Mouse (Mus musculus) T-helper 1 cell (primary cell): ENCODE measurements at regions not wholly inside any gene's neighbourhood (a gene's known extent, or its start where the extent isn't known, plus 50 kb on each side); places are given as distances from the start of the nearest gene placed in this dataset.

Experiments
- in situ Hi-C: fragments of 300-600 bp; cut with MboI, MseI; formaldehyde crosslinking; loops from one replicate; pipeline ENCODE4 v1.15.1; 2025; ENCODE audit warnings: high pct_unique_total_duplicates

GRCm38 (mm10) chr2:147515436-147515835, 153.7 kb downstream of the Pax1 start:
- in situ Hi-C loops, result no loop called here

GRCm38 (mm10) chr2:147514748-147515147, 153.0 kb downstream of the Pax1 start:
- in situ Hi-C loops, result no loop called here

DNA sequence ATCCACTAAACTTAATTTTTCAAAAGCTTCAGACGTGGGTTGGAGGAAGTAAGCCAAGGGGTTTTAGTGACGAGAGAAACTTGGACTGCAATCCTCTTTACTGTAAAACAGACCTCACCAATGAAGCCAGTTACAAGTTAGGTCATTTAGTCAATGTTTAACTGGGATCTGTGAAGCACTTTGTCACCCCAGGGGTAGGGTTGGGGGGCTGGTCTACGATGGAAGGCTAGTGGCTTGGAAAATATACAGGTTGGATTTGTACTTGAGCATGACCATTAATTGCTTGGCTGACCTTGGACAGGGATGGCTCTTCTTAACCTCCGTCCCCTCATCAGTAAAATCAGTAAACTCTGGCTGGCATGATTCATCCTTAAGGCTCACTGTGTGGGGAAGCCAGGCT, 142.2 kb downstream of the Pax1 start:
- in situ Hi-C loops, result no loop called here

DNA sequence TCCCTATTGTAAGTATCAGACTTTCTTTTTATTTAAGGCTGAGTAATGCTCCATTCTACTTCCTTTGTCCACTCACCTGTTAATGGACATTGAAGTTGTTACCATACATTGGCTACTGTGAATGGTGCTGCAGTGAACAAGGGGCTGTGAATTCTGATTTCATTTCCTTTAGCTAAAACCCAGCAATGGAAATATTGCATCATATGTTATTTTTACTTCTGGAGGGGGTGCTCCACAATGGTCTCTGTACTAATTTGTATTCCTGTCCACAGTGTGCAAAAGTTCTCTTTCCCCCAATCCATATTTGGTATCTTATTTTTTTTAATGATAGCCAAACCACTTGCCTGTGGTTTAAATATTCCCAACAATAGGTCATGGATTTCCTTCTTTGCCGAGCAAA, 137.0 kb downstream of the Pax1 start:
- in situ Hi-C loops, result no loop called here

DNA sequence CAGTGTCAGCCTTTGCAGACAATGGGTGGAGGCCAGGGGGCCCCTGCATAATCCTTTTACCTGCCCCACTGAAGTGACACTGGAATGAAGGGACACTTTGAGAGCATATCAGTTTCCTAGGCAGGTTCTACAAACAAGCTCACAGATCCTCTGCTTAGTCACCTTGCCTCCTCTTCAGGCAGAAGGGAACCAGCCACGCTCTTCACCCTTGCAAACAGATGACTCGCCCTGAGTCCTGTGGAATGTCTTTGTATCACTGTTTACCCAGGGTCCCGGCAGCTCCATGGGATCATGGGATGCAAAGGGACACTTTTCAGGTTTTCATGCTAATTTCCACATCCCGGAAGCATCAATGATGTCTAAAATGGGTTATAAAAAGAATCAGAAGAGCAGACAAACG, 94.2 kb downstream of the Pax1 start:
- in situ Hi-C loops, result no loop called here

- in situ Hi-C loops, result no loop called here
Observed at GRCm38 (mm10) chr2:147454362-147455257, 92.9 kb downstream of the Pax1 start.
